Mouse (Mus musculus): ENCODE results near the gene Glrx3.

Gene Glrx3

GRCm38 (mm10) chr7:137472149-137472548 lies 34.7 kb downstream of the Glrx3 start:
- DNase-seq (ENCODE audit: low spot score) = no peak

- DNase-seq (ENCODE audit: low spot score) = peak; percentile 97
Measured at GRCm38 (mm10) chr7:137477950-137478620, 40.7 kb downstream of the Glrx3 start.

DNA sequence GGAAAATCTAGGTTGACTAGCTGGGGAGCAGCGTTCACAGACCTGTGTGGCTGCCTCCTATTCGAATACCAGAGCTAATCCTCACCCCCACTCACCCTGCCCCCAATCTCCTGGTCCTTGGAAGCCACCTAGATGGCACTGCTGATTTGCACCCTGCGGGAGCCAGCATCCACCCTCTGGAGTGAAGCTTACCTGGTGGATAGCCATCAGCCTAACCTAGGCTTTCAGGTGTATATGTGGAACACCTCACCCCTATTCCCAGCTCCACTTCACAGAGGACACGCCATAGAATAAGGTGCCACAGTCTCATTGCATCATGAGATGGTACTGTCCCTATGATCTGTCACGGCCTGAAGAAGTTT lies 41.2 kb downstream of the Glrx3 start:
- DNase-seq (ENCODE audit: low spot score) = no peak

DNA sequence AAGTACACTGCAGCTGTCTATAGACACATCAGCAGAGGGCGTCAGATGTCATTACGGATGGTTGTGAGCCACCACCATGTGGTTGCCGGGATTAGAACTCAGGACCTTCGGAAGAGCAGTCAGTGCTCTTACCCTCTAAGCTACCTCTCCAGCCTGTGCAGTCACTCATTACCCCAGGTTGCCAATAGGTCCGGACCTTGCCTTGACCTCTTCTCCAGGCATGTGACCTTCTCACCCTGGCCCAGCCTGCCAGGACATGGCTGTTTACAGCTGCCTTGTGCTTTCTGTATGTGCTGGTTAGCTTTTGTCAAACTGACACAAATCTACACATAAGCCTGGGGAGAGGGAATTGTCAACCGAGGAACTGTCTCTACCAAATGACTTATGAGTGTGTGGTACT lies 43.4 kb downstream of the Glrx3 start:
- peak; percentile 28 for DNase-seq (ENCODE audit: low spot score)

DNA sequence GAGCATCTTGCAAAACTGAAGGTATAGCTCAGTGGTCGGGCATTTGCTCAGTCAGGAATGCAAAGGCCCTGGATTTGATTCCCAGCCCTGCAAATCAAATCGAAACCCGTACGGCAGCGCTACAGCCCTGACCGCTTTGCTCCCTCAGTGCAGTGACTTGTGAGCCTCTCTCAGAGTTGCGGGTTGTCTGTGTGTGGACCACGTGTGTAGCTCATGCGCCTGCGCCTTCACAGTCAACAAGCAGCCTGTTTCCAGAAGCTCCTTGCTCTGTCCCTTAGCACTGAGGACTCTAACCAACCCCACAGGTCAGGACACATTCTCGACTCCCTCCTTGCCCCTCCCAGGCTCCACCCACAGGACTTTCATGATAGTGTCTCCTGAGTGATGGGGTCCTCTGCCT lies 46.6 kb downstream of the Glrx3 start:
- DNase-seq (ENCODE audit: low spot score) = no peak

DNA sequence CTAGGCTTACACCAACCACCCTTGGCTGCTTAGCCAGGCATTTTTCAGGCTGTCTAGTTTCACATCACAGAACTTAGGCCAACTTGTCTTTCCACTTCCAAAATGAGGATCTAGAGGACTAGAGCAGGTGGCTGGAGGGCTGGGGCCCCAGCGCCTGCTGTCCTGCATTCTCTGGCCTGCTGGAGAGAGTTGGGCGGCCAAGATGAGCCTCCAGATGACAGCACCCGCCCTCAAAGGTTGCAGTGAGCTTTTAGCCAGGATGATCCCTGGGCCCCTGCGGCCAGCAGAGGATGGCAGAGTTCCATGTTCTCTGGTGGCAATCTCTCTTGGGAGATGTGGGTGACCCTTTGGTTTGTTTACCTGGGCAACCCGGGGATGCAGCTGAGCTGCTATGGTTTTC lies 51.0 kb downstream of the Glrx3 start:
- no peak for DNase-seq (ENCODE audit: low spot score)

GRCm38 (mm10) chr7:137490711-137491110 lies 53.3 kb downstream of the Glrx3 start:
- no peak for DNase-seq (ENCODE audit: low spot score)

GRCm38 (mm10) chr7:137492307-137492973 lies 55.0 kb downstream of the Glrx3 start:
- no peak for DNase-seq (ENCODE audit: low spot score)

DNA sequence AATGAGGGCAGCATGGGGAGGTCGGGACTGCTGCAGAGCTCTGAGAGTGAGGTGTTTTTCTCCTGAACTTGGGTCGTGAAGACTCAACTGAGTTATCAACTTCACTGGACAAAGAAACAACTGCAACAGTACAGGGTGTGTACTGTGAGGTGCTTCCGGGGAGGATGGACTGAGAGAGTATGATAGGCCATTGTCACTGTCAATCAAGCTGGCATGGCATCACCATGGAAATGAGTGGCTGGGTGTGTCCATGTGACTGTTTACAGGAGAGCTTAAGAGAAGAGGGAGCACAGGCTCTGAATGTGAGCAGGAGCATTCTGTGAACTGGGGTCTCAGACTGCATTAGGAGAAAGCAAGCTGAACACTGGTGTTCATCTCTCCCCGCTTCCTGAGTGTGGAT lies 61.3 kb downstream of the Glrx3 start:
- DNase-seq (ENCODE audit: low spot score) = no peak

GRCm38 (mm10) chr7:137517588-137517987 lies 80.2 kb downstream of the Glrx3 start:
- DNase-seq (ENCODE audit: low spot score) = no peak

DNA sequence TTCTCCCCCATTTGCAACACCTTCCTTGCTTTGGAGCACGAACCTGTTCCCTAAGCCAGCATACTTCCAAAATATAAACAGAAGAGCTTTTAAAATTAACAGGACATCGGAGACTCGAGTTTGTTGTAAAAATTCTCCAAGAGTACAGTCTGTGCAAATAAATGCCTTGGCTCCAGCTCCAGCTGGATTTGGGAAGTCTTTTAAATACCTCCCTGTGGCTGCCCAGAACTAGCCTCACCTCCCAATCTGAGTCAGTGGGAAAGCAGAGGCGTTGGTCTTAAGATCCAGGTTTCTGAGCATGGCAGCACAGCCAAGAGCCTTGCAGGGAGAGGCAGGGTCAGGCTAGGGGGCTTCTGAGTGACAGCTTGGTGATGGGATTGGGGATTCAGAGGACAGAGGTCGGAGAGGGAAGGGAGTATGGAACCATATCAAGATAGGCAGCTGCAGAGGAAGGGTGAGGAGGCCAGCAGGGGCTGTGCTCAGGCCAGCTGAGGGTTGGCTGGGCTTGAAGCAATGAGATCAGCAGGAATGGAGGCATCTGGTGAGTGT lies 80.7 kb downstream of the Glrx3 start:
- no peak for DNase-seq (ENCODE audit: low spot score)

Data from embryo, embryonic 10 days (tissue).